Mouse (Mus musculus) kidney, adult 11 months (tissue): ENCODE data around the gene Rsl1d1.
A peak's percentile ranks its signal among the peaks of the same experiment; 100 is the strongest.
"Not testable (repeated sequence)": the region's sequence is repeated elsewhere in the genome, so short reads cannot be mapped to it uniquely, and the experiment has no call there.

Source experiments
- DNase-seq: peaks from one replicate; pipeline ENCODE4 v3.0.0; 2022

The Rsl1d1 gene

GRCm38 (mm10) chr16:11157721-11158120 lies 45.4 kb downstream of the Rsl1d1 start:
- not testable (repeated sequence) for DNase-seq

GRCm38 (mm10) chr16:11154500-11154899 lies 48.6 kb downstream of the Rsl1d1 start:
- no peak for DNase-seq

GRCm38 (mm10) chr16:11143706-11144483 lies 59.2 kb downstream of the Rsl1d1 start:
- DNase-seq = peak; percentile 97
